Mouse (Mus musculus) erythroid progenitor cell, adult 5-6 weeks (primary cell): Measurements from ENCODE around the gene Ranbp10. TPM values are rescaled to one million over a fixed set of nuclear protein-coding genes. Genes with fewer than 3 reads are reported as not detected.

Experiments used
- ATAC-seq: replicated peaks from 2 replicates; pipeline ENCODE4 v1.8.0; 2016; ENCODE audit warnings: moderate number of reproducible peaks, mild to moderate bottlenecking, moderate TSS enrichment, inconsistent platforms; ENCODE audit not compliant: poor library complexity, low FRiP score, severe bottlenecking
- total RNA-seq, 2 experiments: library from RNA; stranded (forward) in 1 of 2; stranded (reverse) in 1 of 2; fragments of 150-400 nt in 1 of 2; fragments of 186-747, 209-891 nt in 1 of 2; gene quantifications; 2 replicates each; pipeline versions ENCODE4 v1.2.3 to v1.2.4; 2015 to 2017; ENCODE audit warnings: low replicate concordance in 2 of 2

The Ranbp10 gene
- total RNA-seq, 2 experiments from 2014 or later, result 296 to 341 TPM

DNA sequence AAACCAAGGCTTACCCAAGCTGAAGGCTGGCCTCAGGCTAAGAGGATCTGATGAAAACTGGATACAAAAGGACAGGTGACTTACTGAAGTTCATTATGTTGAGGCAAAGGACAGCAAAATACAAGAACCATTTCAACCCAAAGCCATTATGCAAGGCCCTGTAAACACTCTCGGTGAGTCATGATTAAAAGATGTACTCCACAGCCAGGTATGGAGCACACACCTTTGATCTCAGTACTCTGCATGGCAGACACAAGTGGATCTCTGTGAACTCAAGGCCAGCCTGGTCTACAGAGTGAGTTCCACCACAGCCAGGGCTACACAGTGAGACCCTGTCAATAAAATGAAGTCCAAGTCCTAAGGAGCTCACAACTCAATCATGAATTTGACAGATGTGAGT, 31.4 kb downstream of the Ranbp10 start:
- no peak for ATAC-seq

DNA sequence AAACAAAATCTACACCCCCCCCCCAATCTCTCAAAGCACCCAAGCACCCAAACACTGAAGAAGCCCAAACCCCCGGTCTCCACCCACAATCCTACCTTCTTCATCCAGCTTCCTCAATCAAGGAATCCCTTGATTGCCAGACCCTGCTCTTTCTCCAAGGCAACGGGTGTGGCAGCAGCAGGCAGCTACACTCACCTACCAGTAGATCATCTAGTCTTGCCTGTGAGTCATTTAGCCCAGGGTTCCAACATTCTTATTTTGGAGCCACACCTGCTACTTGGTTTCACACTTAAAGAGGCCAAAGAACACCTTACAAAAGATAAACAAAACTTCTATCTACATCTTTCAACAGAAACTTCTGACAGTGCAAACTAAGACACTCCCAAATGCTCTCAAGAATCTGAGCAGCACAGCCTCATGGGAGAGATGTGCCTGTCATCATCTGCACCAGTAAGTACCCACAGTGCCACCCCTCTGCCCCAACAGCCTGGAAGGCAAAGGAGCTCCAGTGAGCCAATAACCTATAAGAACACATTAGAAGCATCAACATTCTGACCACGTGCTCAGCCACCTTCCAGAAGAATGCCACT, 33.0 kb downstream of the Ranbp10 start:
- no peak for ATAC-seq

DNA sequence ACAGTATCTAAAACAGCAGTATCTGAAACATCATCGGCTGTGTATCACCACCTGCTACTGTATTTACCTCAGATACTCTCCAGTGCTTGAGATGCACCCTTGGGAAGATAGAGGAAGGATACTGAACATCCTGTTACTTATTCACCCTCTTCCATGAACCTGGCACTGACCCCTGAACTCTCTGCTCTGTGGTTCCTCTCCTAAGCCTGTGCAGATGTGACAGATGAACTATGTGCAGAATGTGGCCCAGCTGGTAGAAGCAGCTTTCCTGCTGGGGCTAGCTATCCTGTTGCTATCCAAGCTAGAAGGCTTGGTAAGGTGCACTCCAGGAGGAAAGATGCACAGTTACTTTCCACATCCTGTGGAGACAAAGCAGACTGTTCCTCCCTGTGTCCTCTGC, 33.8 kb downstream of the Ranbp10 start:
- no peak for ATAC-seq

DNA sequence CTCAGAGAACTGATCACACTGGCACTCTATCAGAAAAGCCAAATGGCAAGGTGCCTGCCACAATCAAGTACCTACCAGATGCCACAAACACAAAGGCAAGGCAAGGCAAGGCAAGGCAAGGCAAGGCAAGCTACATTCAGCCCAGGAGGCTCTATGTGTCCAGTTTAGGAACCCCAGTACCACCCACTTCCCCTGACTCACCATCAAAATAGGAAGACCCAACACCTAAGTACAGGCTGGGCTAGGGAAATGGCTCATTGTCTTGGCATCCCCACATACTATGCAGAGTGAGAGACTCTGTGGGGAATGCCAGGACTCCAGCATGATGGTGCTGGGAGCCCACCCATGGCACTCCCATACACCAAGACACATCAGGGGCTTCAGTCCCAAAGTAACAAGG, 37.5 kb downstream of the Ranbp10 start:
- no peak for ATAC-seq

- ATAC-seq, result no peak
Observed at GRCm38 (mm10) chr8:105788927-105789326, 38.2 kb downstream of the Ranbp10 start.

DNA sequence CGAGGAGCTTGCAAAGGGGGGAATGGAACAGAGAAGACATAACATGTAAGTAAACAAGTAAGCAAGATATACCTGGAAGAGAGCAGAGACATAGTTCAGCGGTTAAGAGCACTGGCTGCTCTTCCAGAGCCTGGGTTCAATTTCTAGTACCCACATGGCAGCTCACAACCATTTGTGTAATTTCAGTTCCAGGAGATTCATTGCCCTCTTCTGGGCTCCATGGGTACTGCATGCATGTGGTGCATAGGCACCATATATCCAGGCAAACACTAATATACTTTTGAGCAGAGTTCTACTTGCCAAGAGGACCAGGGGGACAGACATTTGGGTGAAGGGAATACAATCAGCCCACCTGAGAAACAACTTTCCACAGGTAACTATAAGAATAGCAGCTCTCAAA, 38.9 kb downstream of the Ranbp10 start:
- peak; percentile 50; the same call in 1 of the 2 replicates for ATAC-seq

DNA sequence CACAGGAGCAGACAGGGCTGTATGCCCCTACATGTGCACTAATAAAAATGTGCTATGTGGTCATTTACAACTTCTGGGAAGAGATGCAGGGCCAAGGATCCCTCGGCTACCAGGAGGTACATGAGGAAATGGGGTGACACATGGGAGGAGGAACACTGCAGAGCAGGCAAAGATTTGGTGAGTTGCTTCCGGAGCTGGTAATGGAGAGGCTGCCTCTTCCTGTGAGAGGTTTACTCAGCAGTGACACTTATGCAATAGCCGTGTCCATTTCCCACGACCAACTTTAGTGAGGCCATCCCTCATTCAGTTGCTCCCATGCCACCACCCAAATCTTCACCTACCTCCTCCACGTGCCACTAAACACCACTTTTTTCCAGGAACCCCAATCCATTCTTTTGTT, 46.9 kb downstream of the Ranbp10 start:
- ATAC-seq, result no peak

DNA sequence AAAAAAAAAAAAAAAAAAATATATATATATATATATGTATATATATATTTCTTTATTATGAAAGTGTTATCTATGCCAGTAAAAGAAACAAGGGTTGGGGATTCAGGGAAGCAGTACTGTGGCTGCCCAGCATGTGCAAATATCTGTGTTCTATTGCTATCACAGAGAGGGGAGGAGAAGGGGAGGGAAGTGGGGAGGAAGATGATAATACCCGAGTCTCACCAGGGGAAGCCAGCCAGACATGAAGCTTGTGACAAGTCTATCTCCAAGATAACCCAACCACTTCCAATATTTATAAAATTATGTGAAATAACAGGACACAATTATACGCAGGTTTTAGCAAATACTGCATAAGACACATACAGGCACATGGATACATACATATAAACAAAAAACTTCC, 49.3 kb downstream of the Ranbp10 start:
- ATAC-seq, result no peak

DNA sequence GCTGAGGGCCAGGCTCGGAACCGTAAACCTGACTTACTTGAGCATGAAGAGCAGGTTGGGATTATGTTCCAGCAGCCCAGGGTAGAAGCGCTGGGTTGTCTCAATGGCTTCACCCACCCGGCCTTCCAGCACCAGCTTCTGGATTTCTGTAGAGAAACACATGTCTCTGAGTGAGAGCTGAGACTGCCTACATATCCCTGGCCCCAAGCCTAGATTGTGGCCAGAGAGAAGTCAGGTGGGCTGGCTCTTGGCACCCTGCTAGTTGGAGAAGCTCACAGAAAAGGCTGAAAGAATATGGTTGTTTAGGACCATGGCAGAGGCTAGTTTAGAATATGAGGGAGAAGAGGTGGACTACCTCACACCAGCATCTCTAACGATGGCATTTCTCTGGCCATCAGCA, 52.7 kb downstream of the Ranbp10 start:
- no peak for ATAC-seq

DNA sequence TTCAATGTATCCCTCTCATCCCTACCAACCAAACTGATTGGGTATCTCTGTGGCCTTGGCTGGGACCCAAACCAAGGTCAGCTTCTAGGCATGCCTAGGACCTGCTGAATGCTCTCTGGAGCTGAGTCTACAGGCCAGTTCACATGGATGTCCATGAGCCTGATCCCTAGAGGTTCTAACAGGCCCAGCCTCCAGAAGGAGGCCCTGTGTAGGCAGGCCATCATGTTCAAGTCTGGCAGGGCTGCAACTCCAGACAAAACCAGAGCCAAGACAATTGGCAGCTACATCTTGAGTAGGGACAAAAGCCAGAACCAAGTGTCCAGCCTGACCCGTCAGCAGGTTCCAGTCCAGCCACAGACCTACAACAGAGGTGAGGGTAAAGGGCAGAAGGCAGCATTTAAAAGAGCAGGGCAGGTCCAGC, 53.7 kb downstream of the Ranbp10 start:
- no peak for ATAC-seq

GRCm38 (mm10) chr8:105771398-105772175, 55.6 kb downstream of the Ranbp10 start:
- no peak for ATAC-seq

DNA sequence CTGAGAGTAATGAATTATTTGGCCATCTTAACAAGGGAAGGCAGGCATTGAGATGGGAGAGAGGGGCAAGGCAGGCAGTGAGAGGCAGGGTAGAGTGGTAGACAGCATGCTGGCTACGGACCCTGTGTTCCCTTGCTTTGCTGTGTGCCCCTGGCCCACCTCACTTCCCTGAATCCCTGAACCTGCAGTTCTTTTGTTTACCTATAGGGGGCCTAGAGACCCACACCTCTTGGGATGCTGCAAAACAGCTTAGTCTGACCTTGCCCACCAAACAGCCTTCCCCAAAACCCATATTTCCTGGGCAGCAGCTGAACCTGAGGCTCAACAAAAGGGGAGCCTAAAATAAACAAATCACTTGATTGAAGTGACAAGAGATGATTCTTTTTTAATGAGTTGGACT, 56.5 kb downstream of the Ranbp10 start:
- ATAC-seq, result no peak

DNA sequence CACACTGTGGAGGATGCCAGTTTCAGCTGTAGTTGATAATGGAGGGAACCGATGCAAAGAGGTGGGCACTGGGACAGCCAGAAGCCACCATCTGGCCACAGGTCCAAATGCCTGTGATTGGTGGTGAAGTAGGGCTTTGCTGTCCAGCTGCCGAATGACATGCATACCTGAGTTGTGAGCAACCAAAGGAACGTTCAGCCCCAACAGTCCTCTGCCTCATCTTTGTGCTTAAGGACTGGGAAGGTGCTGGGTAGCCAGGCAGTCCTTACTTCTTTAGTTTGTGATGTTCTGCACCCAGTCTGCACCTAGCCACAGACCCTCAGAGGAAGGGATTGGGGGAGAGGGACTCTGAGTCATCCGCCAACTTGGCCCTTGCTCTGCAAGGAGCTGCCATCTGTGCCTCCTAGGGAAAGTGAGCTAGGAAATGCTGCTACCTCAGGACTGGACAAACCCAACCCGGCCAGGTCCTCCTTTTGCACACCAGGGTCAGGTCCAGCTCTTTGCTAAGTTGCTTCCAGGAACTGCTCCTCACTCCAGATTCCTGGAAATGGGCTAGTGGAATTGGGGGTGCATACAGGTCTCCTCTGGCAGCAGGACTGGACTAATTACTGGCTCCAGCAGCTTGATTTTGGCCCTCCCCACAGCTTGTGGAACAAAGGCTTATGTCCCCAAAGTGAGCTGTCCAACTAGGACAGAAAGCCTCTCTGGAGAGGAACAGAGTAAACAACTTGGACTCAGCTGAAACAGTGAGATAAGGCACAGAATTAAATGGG, 58.5 kb downstream of the Ranbp10 start:
- ATAC-seq, result no peak

DNA sequence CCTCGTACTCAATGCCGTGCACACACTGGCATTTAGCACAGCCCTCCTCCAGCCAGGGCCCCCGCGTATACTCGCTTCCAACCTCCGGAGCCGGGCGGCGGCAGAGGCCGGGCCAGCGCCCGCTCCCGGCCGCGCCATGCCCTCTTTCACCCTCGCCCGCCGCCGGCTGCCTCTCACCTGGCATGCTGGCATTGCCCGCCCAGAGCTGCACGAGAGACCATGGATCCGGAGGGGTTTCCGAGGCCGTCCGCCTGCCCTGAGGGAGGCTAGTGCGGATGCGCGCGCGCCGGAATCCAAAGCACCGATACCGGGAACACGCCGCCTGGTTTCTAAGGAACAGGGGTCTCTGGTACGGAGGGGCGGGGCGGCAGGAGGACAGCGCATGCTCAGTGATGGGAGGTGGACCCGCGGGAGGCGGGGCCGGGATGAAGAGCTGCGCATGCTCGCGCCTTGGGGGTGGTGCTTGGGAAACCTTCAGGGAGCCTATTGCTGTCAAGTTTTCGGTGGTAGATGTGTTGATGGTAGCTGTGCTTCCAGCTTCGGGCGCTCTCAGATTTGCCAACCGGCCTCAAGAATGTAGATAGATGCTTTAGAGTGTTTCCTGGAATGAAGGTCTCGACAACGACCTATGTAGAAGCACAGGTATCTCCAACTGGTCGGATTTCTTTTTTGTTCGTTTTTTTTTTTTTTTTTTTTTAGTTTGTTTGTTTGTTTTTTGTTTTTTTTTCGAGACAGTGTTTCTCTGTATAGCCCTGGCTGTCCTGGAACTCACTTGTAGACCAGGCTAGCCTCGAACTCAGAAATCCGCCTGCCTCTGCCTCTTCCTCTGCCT, 68.7 kb downstream of the Ranbp10 start, which contains the start of gene Gfod2:
TSS of gene Gfod2 (minus strand) at position 388 of the 832 bp plus-strand sequence.
- peak; percentile 99 for ATAC-seq

GRCm38 (mm10) chr8:105757796-105758276, 69.3 kb downstream of the Ranbp10 start:
- ATAC-seq, result 0 out of 2 replicates have a peak, but pooled peaks have one; percentile 12

- no peak for ATAC-seq
Observed at GRCm38 (mm10) chr8:105754688-105755087, 72.5 kb downstream of the Ranbp10 start.

DNA sequence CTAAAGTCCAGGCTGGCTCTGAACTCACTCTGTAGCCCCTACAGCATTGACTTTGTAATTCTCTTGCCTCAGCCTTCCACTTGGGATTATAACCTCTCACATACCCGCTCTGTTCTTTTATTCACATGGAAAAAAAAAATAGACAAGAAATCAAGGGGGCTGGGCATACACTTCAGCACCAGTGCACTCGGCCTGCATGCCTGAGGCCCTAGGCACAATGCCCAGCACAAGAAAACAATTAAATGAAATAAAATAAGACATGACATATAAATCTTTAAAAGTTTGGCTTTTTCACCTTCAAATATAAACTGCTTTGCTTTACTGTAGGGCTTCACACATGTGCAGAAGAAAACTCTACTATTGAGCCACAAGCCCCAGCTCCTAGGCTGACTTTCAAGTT, 73.2 kb downstream of the Ranbp10 start:
- no peak for ATAC-seq

- no peak for ATAC-seq
Observed at GRCm38 (mm10) chr8:105750606-105751005, 76.5 kb downstream of the Ranbp10 start.

DNA sequence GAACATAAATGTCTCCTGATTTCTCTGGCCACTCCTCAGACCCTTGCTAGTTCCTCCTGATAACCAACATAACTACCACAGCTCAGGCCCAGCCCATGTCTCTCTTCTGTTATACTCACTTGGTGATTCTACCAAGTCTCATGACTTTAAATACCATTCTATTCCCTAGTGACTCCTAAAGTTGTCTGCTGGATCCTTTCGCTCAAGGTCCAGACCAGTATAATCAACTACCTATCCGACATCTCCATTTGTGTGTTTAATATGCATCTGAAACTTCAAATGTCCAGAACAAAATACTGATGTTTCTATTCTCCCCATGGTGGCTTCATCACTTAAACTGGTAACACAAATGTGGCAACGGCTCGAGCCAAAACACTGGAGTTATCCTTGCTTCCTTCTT, 83.8 kb downstream of the Ranbp10 start:
- ATAC-seq, result no peak

GRCm38 (mm10) chr8:105739216-105739615, 87.9 kb downstream of the Ranbp10 start:
- ATAC-seq, result no peak
